ENCODE assay signal across 18 mouse cellular contexts in genomic region chr11:59421436-59421835, GRCm38 (mm10). TPM values are rescaled to one million over a fixed set of nuclear protein-coding genes. Genes with fewer than 3 reads are reported as not detected.
DNase-seq lines count a peak whose midpoint lies in the region; ATAC-seq and TF ChIP-seq lines count a peak whose summit lies in the region.
"Had no signal": no experiment of that assay in that cellular context is flagged by ENCODE, and none has a peak within 500 bp of the region (broad histone marks: within the 10 kb centered on the region; RNA-seq: fewer than 3 reads in every experiment).

No protein-coding gene starts in this region.

- intact Hi-C loops in left cerebral cortex, postnatal 25 days (cut with DNase I), result no loop called here

- peak; percentile 53; the same call in 1 of the 2 replicates for TF ChIP-seq EP300 in CH12.LX (IDR thresholded peaks at IDR 0.05; ENCODE audit: low read length)

- no peak overlapping the region for H3K9ac ChIP-seq in kidney, embryonic 16.5 days (replicated peaks; ENCODE audit: low read length)
- H3K9ac ChIP-seq in CH12.LX (ENCODE audit: insufficient read depth, low read depth), result no peak overlapping the region
- H3K9ac ChIP-seq: midbrain, embryonic 12.5 days; neural tube, embryonic 12.5 days had no signal

- no peaks in the 10 kb centered on the region for H3K79me2 ChIP-seq in CH12.LX (replicated peaks; ENCODE audit: control insufficient read depth, extremely low read depth, insufficient read depth, poor library complexity, severe bottlenecking)

- no peak overlapping the region for H3K4me2 ChIP-seq in kidney, embryonic 16.5 days (replicated peaks; ENCODE audit: low read depth, low read length)
- no peak overlapping the region for H3K4me2 ChIP-seq in CH12.LX (ENCODE audit: insufficient read depth, low read depth, poor library complexity, severe bottlenecking)
- H3K4me2 ChIP-seq: midbrain, embryonic 12.5 days; neural tube, embryonic 12.5 days had no signal

- H3K27me3 ChIP-seq in kidney, embryonic 16.5 days (ENCODE audit: insufficient read depth, low read length), result no peaks in the 10 kb centered on the region
- H3K27me3 ChIP-seq in CH12.LX (replicated peaks), result no peaks in the 10 kb centered on the region
- H3K27me3 ChIP-seq: midbrain, embryonic 12.5 days; neural tube, embryonic 12.5 days had no signal

- no peak overlapping the region for H3K4me3 ChIP-seq in kidney, embryonic 16.5 days (ENCODE audit: low read length)
- no peak overlapping the region for H3K4me3 ChIP-seq in CH12.LX (replicated peaks in 1 of 3; ENCODE audit: low read depth in 2 of 3, low read length in 2 of 3, poor library complexity in 1 of 3)
- H3K4me3 ChIP-seq: forebrain, embryonic 10.5 days; midbrain, embryonic 12.5 days; neural tube, embryonic 12.5 days had no signal

- no peak for TF ChIP-seq POLR2A in CH12.LX (IDR thresholded peaks at IDR 0.05; ENCODE audit: low read depth, low read length)

- TF ChIP-seq RAD21 in CH12.LX (IDR thresholded peaks at IDR 0.05; ENCODE audit: low read depth, low read length), result no peak; the same call in none of the 2 replicates

- no peaks in the 10 kb centered on the region for H3K4me1 ChIP-seq in kidney, embryonic 16.5 days (ENCODE audit: insufficient read depth, low read length)
- peaks cover 16 to 28% of the 10 kb centered on the region in 2 experiments for H3K4me1 ChIP-seq in CH12.LX (ENCODE audit: control insufficient read depth in 1 of 2, insufficient read depth in 2 of 2)
- H3K4me1 ChIP-seq: midbrain, embryonic 12.5 days; neural tube, embryonic 12.5 days had no signal

- H3K9me3 ChIP-seq in kidney, embryonic 16.5 days (ENCODE audit: low read length), result no peaks in the 10 kb centered on the region
- no peaks in the 10 kb centered on the region for H3K9me3 ChIP-seq in CH12.LX (replicated peaks; ENCODE audit: low read length)
- H3K9me3 ChIP-seq: forebrain, embryonic 10.5 days; midbrain, embryonic 12.5 days; neural tube, embryonic 12.5 days had no signal

- dilution Hi-C loops in CH12.LX (cut with MboI; ENCODE audit: extremely low pct_ligation_motif_present, extremely low pct_unique_long_range_greater_than_20kb, low sequenced_read_pairs), result no loop called here

- peaks cover 30% of the 10 kb centered on the region for H3K36me3 ChIP-seq in kidney, embryonic 16.5 days (ENCODE audit: insufficient read depth, low read length)
- H3K36me3 ChIP-seq in CH12.LX (replicated peaks in 1 of 2; ENCODE audit: control insufficient read depth in 1 of 2, insufficient read depth in 1 of 2, low read length in 1 of 2), result peaks cover 57 to 95% of the 10 kb centered on the region in 2 experiments

- ATAC-seq in kidney, embryonic 16.5 days (ENCODE audit: low FRiP score, low TSS enrichment), result no peak
- ATAC-seq in megakaryocyte, adult 5-6 weeks (ENCODE audit: poor library complexity, severe bottlenecking), result peak; percentile 53

- H3K27ac ChIP-seq in kidney, embryonic 16.5 days (ENCODE audit: low read length), result no peak overlapping the region
- no peak overlapping the region for H3K27ac ChIP-seq in CH12.LX (ENCODE audit: insufficient read depth, low read depth)
- H3K27ac ChIP-seq: forebrain, embryonic 10.5 days; kidney, postnatal 0 days; midbrain, embryonic 12.5 days; neural tube, embryonic 12.5 days had no signal

- 86% methylated on average over 8 of the region's 8 CpGs for WGBS in kidney, embryonic 16.5 days

- peak; percentile 34 for DNase-seq in kidney, postnatal 10 days
- peak; percentile 97 for DNase-seq in 416B (ENCODE audit: low read depth)
- peak; percentile 34 for DNase-seq in CH12.LX (ENCODE audit: extremely low read depth)
- DNase-seq in left cerebral cortex, postnatal 25 days (ENCODE audit: low spot score in 2 of 2), result no peak
- no peak for DNase-seq in adrenal gland, postnatal 4 days (ENCODE audit: low spot score in 2 of 2)
- DNase-seq: cerebellum, adult 9-11 months; left cerebral cortex, postnatal 4 days; thymus, adult 2 months had no signal

- in situ Hi-C loops in CH12.LX (cut with MboI; ENCODE audit: low pct_ligation_motif_present, low pct_unique_long_range_greater_than_20kb, low sequenced_read_pairs), result no loop called here

- TF ChIP-seq CTCF in CH12.LX (conservative IDR thresholded peaks at IDR 0.05 in 1 of 2, IDR thresholded peaks at IDR 0.05 in 1 of 2; ENCODE audit: low read depth in 2 of 2, low read length in 2 of 2), result no peak

TF ChIP-seq in CH12.LX, 34 proteins besides CTCF, POLR2A, EP300 and RAD21:
- 0 out of 2 replicates have a peak, but pooled peaks have one; percentile 72 for TF ChIP-seq UBTF (IDR thresholded peaks at IDR 0.05; ENCODE audit: low read depth, low read length)
- TF ChIP-seq IRF4 (IDR thresholded peaks at IDR 0.05; ENCODE audit: low read depth, low read length), result peak; percentile 68; the same call in 1 of the 2 replicates
- peak; percentile 48; the same call in 1 of the 2 replicates for TF ChIP-seq SIN3A (IDR thresholded peaks at IDR 0.05; ENCODE audit: low read length)
- TF ChIP-seq MXI1 (IDR thresholded peaks at IDR 0.05; ENCODE audit: low read depth, low read length), result peak; percentile 0; the same call in 1 of the 2 replicates
- peak; percentile 51 for TF ChIP-seq BHLHE40 (IDR thresholded peaks at IDR 0.05; ENCODE audit: low read depth, low read length)
- 0 out of 2 replicates have a peak, but pooled peaks have one; percentile 30 for TF ChIP-seq ELF1 (IDR thresholded peaks at IDR 0.05; ENCODE audit: low read depth, low read length)
- TF ChIP-seq TCF12 (IDR thresholded peaks at IDR 0.05; ENCODE audit: low read depth, low read length), result peak; percentile 88
- no peak for TF ChIP-seq JUN (IDR thresholded peaks at IDR 0.05; ENCODE audit: insufficient read depth, low read depth, low read length)
- no peak for TF ChIP-seq TBP (conservative IDR thresholded peaks at IDR 0.05; ENCODE audit: low read depth, low read length)
- TF ChIP-seq ZNF384 (IDR thresholded peaks at IDR 0.05; ENCODE audit: low read depth, low read length), result no peak
- peak; percentile 66 for TF ChIP-seq CHD2 (IDR thresholded peaks at IDR 0.05; ENCODE audit: low read length)
- no peak for TF ChIP-seq USF2 (conservative IDR thresholded peaks at IDR 0.05; ENCODE audit: low read depth, low read length)
- TF ChIP-seq NRF1 (IDR thresholded peaks at IDR 0.05; ENCODE audit: low read depth, low read length), result 0 out of 2 replicates have a peak, but pooled peaks have one; percentile 29

RNA-seq across cellular contexts. Expression of gene Jmjd4, which starts 28.4 kb away (rescaled TPM):
- 13.0 and 13.6 TPM in 2 replicates for polyA plus RNA-seq in kidney, embryonic 16.5 days (2015; fragmentation: Nextera tagmentation; extraction: Ambion mirVana)
- 10.2 and 14.0 TPM in 2 replicates for total RNA-seq in CH12.LX (2012; rRNA removed)
- 9.5 and 9.6 TPM in 2 replicates for total RNA-seq in CH12.LX (2014; rRNA removed)
- polyA plus RNA-seq in CH12.LX (2012; ENCODE audit: insufficient read length, low read depth), result 14.3 and 15.7 TPM in 2 replicates
- 1.9 and 2.3 TPM in 2 replicates for total RNA-seq in megakaryocyte, adult 5-6 weeks (2015)
- total RNA-seq in megakaryocyte, adult 5-6 weeks (2017), result 1.8 and 2.0 TPM in 2 replicates
- 10 to 100 TPM; 28.4 to 28.9 TPM for total RNA-seq in left cerebral cortex, postnatal 25 days (2021)
- total RNA-seq in adrenal gland, postnatal 4 days (2021), result 10 to 100 TPM; 11.4 to 12.1 TPM

RNA-seq across cellular contexts. Expression of gene Snap47, which starts 29.6 kb away (rescaled TPM):
- 119 and 124 TPM in 2 replicates for polyA plus RNA-seq in kidney, embryonic 16.5 days (2015; fragmentation: Nextera tagmentation; extraction: Ambion mirVana)
- total RNA-seq in CH12.LX (2012; rRNA removed), result 81.8 and 101 TPM in 2 replicates
- 101 and 102 TPM in 2 replicates for total RNA-seq in CH12.LX (2014; rRNA removed)
- polyA plus RNA-seq in CH12.LX (2012; ENCODE audit: insufficient read length, low read depth), result 93.9 and 95.9 TPM in 2 replicates
- 2.9 and 3.3 TPM in 2 replicates for total RNA-seq in megakaryocyte, adult 5-6 weeks (2015)
- 4.9 and 8.1 TPM in 2 replicates for total RNA-seq in megakaryocyte, adult 5-6 weeks (2017)
- 100 to 1,000 TPM; 384 to 420 TPM for total RNA-seq in left cerebral cortex, postnatal 25 days (2021)
- total RNA-seq in adrenal gland, postnatal 4 days (2021), result 10 to 100 TPM; 73.3 to 76.6 TPM

RNA-seq across cellular contexts. Expression of gene Prss38, which starts 46.0 kb away (rescaled TPM):
- polyA plus RNA-seq in kidney, embryonic 16.5 days (2015; fragmentation: Nextera tagmentation; extraction: Ambion mirVana), result not detected in 2 replicates
- not detected in 2 replicates for total RNA-seq in CH12.LX (2012; rRNA removed)
- not detected in 2 replicates for total RNA-seq in CH12.LX (2014; rRNA removed)
- polyA plus RNA-seq in CH12.LX (2012; ENCODE audit: insufficient read length, low read depth), result not detected in 2 replicates
- total RNA-seq in megakaryocyte, adult 5-6 weeks (2015), result not detected in 2 replicates
- not detected in 2 replicates for total RNA-seq in megakaryocyte, adult 5-6 weeks (2017)
- not detected for total RNA-seq in left cerebral cortex, postnatal 25 days (2021)
- not detected for total RNA-seq in adrenal gland, postnatal 4 days (2021)
- total RNA-seq: heart, postnatal 36 days; layer of hippocampus, postnatal 25 days; left cerebral cortex, postnatal 4 days had no signal
- polyA plus RNA-seq: forebrain, embryonic 10.5 days; gonadal fat pad, adult 2 months; kidney, postnatal 0 days; liver, embryonic 16.5 days; neural tube, embryonic 12.5 days; thymus, adult 2 months had no signal

RNA-seq across cellular contexts. Expression of gene Zfp867, which starts 50.8 kb away (rescaled TPM):
- 9.3 and 9.6 TPM in 2 replicates for polyA plus RNA-seq in kidney, embryonic 16.5 days (2015; fragmentation: Nextera tagmentation; extraction: Ambion mirVana)
- total RNA-seq in CH12.LX (2012; rRNA removed), result 4.1 and 4.9 TPM in 2 replicates
- total RNA-seq in CH12.LX (2014; rRNA removed), result 7.1 and 7.2 TPM in 2 replicates
- polyA plus RNA-seq in CH12.LX (2012; ENCODE audit: insufficient read length, low read depth), result 4.6 and 5.6 TPM in 2 replicates
- total RNA-seq in megakaryocyte, adult 5-6 weeks (2015), result 0.40 and 1.2 TPM in 2 replicates
- 0.59 and 0.77 TPM in 2 replicates for total RNA-seq in megakaryocyte, adult 5-6 weeks (2017)
- 1 to 10 TPM; 3.3 to 3.7 TPM for total RNA-seq in left cerebral cortex, postnatal 25 days (2021)
- 10 to 100 TPM in 1 of 2 experiments, 1 to 10 TPM in 1; 9.7 to 10.1 TPM for total RNA-seq in adrenal gland, postnatal 4 days (2021)

Comparison
In these comparisons a context has a peak if more than half of its experiments do, and no peak if none do; other contexts are left out.
1. DNase-seq: peak in kidney, postnatal 10 days (single experiment), 416B (single experiment) and CH12.LX (single experiment); none in left cerebral cortex, postnatal 25 days (0 of 2) and adrenal gland, postnatal 4 days (0 of 2).
2. RNA of gene Snap47, which starts 29.6 kb away (total RNA-seq): 384 to 420 TPM in left cerebral cortex, postnatal 25 days, 81.8 to 102 TPM in CH12.LX and 73.3 to 76.6 TPM in adrenal gland, postnatal 4 days; 2.9 to 8.1 TPM in megakaryocyte, adult 5-6 weeks; every median in the first group is over 4 times any median in the second.